Mouse (Mus musculus) kidney, adult 9 months (tissue): Measurements from ENCODE around the gene Gtf3c5.
A peak's percentile ranks its signal among the peaks of the same experiment; 100 is the strongest.

Experiments used
- DNase-seq: peaks from one replicate; pipeline ENCODE4 v3.0.0; 2022

Gtf3c5 gene

DNA sequence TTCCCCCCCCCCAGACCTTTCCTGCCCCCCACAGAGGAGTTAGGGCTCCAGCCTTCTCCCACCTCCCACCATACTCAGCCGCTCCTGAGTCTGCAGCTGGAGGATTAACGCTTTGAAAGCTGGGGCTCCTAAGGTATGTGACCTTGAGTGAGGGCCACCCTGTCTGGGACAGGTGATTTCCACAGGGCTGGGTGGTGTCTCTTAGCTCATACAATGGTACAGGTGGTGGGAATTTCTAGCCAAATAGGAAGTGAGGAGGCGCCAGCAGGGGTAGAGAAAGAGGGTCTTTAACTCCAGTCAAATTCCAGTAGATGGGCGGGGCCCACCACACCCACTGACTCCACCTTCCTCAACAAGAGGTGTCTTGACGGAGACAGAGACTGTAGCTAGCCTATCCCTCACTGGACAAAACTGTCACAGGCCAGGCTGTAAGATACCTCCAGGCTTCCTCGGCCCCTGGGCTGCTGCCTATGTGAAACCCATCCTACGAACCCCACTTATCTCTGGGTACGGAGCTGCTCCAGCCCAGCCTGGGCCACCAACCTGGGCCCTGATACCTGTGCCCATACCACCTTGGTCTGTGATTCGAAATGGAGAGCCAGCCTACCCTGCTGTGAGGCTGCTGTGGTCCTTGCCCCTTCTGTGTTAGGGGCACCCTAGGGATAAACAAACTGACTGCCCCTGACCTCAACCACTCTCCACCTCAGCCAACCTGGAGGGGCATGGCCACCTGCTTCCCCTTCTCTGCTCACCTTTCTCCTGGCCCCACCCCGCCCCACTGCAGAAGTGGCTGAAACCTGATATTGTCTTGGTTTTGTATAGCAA, 24.0 kb upstream of the Gtf3c5 start:
- DNase-seq, result no peak

DNA sequence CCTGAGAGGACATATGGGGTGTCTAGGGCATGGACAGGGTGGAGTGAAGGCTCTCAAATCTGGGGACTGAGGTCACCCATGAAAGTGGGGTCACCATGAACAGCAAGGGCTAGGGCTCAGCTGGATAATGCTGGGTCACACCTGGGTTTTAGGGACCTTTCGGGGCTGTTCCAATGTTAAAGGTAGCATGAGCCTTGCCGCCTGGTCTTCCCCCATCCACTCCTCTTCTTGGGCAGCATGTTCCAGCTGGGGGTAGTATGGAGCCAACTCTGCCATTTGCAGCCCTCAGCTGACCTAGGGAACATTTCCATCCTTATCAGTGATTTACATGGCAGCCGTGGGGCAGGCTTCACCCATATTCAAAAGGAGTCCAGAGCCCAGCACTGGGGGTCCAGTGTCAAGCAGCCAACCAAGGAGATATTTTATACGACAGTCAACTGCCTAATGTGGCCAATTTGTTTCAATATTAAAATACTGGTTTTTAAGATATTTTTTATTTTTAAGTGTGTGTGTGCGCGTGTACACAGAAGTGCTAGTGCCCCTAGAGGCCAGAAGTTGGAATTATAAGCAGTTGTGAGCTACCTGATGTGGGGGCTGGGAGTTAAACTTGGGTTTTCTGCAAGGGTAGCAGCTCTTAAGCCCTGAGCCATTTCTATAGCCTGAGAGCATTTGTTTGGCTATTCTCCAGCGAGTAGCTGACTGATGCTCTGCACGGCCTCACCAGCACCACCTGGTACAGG, 23.2 kb upstream of the Gtf3c5 start:
- DNase-seq, result no peak

DNA sequence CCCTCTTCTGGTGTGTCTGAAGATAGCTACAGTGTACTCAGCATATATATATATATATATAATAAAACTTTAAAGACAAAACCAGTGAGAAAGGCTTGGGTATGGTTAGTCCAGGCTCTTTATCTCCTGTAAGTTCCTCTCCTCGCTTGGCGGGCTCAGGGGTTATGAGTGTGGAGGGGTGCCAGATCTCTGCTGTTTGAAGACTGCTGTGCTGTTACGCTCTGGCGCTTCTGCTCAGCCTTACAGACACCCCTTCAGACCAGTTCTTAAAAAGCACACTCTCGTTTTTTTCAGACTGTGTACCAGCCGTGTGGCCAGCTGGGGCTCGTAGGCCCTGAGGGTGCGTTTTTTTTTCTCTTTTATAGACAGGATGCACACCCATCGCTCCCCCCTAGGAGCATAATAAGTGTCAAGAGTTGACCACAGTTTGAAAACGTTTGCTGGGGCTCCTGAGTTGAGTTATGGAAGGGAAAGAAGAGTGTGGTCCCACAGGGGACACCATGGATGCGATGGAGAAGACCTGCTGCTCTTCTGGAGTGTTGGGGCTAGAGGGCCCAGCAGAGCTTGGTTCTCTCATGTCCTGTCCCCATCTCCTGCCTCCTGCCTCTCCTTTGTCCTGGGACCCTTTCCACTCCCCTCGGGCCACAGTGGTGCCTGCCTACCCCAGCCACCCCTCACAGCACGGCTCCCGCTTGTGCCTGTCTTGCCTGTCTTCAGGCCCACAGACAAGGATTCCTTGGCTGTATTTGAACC, 22.4 kb upstream of the Gtf3c5 start:
- DNase-seq, result no peak

DNA sequence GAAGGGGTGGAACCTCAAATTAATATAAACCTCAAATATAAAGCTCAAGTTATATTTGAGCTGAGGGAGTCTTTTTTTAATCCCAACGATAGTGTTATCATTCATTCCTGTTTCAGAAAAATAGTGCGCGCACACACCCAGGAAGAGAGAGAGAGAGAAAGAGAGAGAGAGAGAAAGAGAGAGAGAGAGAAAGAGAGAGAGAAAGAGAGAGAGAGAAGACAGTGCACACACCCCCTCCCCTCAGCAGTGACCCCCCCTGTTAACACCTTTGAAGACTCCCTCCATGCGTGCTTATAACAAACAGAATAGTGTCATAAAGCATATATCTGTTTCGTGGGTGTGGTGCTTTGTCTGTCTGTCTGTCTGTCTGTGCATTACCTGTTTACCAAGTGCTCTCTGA, 20.0 kb upstream of the Gtf3c5 start:
- DNase-seq, result no peak

DNA sequence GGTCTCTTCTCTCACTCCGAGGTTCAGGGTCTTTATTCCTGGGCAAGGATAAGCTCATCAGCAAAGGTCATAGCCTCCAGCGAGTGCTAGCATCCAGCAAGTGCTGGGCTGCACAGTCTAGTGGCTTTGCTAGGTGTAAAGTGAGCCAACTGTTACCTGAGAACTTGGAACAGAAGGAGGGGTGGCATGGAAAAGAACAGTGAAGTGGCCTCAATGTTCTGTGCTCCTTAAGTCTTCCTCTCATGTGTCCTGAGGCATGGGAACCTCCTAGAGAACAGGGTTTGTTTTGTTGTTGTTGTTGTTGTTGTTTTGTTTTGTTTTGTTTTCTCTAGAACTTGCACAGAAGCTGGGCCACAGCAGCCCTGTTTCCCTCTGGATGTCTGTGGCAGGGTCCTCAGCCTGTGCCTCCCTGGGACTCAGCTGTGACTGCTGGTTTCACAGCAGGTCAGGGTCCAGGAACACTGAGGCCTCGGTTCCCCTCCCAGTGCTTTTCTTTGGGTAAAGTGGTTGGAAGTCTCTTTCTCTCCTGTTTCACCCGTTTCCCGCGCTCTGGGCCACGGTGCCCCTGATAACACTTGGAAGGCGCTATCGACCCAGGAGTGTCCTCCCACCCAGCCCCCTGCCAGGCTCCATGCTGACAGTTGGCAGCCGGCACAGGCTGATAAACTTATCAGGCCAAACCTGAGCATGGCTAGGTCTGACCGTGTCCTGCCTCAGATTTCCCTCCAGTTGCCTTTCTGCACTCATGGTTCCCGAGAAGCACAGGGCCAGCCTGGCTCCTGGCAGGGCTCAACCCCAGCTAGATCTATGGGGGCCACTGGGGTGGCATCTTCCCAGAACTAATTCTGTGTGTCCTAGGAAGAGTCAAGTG, 18.4 kb upstream of the Gtf3c5 start:
- no peak for DNase-seq

DNA sequence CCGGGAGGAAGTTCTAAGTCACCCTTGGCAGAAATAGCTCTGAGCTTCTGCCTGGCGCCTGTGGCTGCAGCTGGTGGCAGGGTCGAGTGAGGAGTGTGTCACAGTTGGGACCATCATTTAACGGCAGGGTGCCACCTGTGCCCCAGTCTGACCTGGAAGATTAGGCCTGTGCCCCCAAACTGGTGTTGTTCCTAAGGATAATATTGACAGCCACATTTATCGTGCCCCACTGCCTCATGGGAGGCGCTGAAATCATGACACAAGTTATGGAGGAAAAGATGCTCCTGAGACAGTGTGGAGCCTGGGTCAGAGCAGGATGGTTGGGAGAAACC, 16.0 kb upstream of the Gtf3c5 start:
- DNase-seq, result no peak

DNA sequence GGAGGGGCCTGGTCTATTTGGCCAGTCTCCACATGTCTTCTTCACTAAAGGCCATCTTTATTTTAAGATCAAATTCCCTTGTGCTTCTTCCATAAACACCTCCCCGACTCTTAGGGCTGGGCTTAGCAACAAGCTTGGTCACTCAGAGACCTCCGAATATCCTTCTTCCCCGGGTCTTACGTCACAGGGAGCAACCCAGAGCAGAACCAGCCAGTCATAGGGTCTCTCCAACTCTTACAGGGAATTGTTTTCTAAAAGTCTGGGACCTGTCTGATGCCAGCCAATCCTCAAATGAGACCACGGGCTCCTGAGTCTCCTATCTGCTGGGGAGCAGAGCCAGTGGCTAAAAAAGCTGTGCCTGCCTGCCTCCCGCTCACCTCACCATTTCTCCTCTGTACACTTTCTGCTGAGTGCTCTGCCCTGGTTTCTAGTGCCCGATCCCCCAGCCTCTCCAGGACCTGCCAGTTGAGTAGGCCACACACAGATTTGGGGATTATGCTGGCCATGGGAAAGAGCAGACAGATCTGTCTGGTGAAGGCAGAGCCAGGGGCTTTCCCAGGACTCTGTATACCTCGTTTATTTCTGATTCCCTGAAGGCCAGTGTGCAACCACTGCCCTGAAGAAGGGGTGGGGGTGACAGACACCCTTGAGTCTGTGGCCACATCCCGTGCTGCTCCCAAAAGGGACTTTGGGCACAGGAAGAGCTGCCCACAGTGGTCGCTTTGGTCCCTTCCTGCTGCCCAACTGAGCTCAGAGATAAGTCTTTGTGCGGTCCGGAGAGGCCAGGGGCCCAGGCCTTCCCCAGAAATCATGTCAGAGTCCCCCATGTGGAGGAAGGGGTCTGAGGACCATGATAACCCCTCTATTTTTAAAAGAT, 15.4 kb upstream of the Gtf3c5 start:
- DNase-seq, result no peak

DNA sequence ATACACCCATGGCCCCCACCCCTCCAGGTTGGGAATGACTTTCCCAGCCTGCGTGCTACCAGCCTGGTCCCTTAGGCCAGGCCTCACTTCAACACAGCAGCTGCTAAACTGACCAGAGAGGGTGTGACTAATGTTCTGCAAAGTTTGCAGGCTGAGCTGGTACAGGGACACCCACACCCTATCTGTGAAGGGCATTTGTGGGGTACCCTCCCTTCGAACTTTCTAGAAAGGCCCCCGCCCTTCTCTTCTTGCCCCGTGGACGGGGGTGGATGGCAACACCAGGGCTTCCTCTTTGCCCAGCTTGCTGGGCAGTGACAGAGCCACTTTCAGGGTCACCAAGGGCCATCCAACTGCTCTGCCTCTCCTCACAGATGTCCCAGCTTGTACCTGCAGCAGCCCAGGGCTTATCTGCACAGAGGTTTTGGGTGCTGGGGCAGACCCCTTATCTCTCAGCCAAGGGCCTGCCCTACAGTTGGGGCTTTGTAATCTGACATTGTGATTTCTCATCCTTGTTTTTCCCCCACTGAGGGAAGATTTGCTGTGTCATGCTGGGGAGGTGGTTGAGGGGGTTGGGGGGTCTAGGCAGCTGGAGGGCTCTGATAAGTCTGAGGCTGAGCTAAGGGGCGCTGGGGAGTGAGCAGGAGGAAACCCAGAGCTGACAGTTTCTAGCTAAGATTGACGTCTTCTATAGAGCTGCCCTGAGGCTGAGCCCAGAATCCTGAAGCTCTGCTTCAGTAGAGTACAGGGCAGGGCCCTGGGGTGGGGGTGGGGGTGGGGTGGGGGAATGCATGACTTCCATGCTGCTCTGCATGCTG, 14.4 kb upstream of the Gtf3c5 start:
- no peak for DNase-seq

DNA sequence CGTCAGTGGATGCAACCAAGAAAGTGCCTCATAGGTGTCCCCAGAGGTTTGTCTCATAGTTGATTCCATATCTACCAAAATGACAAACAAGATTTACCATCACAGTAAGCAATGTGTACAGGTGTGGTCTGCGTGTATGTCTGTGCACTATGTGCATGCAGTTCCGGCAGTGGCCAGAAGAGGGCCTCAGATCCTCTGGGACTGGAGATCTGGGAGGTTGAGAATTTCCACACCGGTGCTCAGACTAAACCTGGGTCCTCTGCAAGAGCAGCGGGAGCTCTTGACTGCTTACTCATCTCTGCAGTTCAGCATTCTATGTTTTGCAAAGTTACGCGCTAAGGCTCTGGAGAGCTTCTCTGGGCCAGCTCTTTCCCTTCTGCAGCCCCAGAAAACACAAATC, 13.4 kb upstream of the Gtf3c5 start:
- no peak for DNase-seq

DNA sequence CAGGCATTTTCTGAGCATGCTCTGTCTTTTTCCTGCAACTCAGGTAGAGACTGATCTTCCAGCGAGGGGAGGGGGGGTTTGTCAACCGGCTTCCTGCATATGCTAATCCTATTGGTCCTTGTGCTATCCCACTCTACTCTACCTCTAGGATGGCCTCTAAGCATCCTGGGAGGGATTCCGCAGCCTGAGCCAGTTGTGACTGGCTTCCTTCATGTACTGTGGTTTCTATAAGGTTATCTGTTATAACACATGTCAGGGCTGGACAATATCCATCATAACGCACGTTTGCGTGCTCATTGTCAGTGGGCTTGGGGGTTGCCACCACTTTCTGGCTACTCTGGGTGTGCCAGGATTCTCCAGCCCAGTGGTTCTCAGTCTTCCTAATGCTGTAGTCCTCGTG, 12.5 kb upstream of the Gtf3c5 start:
- no peak for DNase-seq

DNA sequence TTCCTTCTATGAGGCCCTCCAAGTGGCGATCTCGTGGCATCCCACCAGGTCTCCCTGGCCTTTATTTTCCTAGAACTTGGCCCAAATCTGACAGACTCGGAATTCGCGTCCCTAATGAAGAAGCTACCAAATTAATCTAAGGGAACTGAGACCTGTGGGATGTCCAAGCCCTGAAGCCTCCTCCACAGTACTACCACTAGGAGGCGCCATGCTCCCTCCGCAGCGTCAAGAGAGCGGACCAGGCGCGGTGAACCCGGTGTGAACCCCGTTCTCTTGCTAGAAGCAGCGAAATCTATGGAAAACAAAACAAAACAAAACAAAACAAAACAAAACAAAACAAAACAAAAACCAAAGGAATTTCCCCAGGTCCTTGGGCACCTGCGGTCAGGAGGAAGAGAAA, 9.3 kb upstream of the Gtf3c5 start:
- peak; percentile 68 for DNase-seq

DNA sequence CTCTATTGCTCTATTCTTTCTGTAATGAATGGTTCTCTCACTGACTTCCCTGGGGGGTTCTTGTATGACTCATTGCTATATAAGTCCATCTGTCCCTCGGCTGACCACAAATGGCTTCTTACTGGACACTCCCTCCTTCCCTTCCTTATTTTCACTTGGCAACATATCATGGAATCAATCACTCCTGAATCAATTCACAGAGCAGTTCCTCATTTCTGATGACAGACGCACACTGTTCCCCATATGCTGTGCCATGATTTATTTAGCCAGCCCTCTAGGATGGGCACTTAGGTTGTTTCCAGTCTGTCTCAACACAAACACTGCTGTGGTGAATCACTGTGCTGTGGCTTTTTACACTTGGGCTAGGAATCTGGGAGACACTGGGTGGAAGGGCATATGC, 7.9 kb upstream of the Gtf3c5 start:
- no peak for DNase-seq

DNA sequence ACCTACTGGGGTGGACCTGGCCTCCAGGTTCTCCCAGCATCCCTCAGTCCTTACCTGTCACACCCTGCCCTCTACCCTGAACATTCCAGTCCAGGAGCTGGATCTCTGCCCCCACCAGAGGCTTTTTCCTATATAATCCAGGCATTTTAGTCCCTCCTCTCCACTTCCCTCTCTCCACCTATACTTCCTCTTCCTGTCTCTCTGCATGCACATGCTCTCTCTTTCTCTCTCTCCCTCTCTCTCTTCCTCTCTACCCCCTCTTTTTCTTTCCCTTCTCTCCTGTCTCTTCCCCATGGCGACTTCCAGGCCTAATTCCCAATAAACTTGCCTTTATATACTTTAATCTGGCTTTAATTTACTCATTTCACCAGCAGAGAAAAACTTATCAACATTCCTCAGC, 5.0 kb upstream of the Gtf3c5 start:
- DNase-seq, result no peak

DNA sequence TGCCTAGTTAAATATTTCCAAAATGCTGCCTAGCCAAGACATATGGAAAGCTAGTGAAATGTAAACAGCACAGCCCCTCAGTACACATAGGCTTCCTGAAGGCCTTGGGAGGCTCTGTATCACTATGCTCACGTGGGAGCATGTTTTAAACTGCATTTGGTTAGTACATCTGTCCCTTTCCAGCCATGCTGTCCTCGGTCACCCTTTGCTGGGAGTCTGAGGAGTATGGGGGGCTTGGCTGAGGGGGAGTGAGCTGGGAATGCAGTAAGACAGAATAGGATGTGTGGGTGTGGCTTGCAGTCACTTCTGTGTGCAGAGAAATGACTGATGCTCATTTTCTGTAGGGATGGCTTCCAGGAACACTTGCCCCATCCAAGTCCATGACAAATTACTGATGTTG, 2.2 kb upstream of the Gtf3c5 start:
- no peak for DNase-seq

DNA sequence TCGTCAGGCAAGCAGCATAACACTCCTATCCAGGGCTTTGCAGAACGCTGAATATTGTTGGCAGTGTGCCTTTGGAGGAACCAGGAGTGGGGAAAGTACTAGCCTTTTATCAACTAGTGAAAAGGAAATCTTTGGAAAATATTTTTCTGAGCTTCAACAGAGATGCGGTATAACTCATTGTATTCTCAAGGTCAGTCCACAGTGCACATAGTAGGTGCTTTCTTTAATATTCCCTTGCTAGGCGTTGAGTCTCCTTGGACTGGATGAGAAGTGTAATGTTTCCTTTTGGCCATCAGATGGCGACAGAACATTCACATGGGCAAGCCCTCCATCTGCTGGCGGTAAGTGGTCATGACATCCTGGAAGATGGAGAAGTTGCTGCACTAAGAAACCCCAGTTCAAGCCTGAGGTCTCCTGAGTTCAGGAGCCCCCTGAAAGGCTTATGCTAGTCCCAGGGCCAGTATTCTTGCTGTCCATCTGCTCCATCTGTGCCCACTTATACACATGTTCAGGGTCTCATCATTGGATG, 1.6 kb upstream of the Gtf3c5 start:
- DNase-seq, result peak; percentile 89

DNA sequence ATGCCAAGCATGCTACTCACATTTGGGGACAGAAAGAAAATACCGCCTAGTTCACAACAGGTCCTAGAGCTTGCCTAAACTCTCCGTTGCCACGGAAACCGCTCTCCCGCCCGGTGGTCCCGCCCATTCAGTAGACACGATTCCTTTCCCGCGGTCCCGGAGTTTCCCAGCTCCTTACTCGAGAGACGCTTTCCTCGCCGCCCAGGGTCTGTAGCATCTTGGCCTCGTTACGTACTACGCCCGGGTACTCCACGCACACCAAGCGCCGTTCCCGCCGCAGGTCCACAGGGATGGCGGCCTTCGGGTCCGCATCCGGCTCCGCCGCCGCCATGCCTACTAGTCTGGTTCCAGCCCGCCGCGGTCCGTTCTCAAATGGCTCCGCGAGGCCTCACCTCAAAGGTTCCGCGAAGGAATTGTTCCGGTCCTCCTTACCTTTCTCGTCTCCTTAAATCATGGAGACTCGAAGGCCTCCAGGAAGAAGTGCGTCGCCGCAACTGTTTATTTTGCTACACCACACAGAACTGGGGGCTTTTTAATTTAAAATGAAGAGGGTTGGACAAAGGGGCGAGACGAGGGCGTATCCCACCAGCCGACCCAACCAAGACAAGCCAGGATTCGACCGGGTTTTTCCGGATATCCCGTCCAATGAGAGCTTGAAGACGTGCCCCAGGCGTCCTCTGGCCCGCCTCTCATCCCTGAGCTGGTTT, 751 bp downstream of the Gtf3c5 start:
- DNase-seq, result peak; percentile 92

DNA sequence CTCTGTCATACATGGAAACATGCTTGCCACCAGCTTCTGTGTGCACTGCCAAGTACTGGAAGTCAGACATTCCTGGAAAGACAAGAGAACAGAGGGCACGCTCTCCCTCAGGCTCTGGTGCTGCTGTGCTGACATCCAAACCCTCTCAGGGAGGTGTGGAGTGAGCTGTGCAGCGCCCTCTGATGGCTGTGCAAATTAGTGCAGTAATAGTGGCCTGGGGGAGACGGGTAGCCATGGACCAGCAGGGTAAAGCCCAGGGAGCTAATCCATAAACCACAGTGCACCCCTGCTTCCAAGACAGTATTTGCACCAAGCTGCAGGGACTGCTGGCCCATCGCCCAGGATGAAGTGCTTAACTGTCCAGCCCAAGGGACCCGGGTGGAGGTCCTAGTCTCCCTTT, 5.5 kb downstream of the Gtf3c5 start:
- DNase-seq, result peak; percentile 19

DNA sequence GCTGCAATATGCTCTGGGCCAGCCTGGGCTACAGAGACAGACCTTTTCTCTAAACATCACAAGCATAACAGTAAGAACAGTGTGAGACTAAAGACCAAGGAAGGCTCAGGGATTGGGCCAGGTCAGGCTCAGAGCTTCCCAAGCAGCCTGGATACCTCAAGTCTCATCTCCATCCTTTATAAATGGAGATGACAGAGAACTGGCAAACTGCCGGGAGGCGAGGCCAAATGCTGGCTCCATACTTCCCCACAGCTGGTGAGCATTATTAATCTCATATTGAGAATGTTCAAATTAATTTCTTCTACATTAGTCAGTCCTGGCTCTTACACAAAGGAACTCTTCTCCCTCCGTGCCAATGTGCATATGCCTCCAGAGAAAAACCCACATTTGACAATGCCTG, 6.7 kb downstream of the Gtf3c5 start:
- no peak for DNase-seq

DNA sequence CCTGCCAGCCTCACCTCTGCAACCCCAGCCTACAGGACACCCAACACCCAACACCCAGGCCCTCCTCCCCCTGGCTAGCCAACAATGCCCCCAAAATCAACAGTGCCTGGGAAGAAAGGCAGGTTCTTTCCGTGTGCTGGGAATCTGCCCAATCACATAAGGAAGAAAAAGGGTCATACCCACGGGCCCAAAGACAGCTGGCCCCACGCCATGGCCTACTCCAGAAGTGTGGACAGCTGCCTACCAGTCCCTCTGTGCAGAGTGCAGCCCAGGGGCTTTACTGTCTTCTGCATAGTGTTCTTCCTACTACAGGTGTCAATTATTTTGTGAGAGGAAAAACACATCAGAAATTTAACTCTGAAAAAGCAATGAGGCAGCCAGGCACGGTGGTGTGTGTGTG, 8.2 kb downstream of the Gtf3c5 start:
- DNase-seq, result no peak

DNA sequence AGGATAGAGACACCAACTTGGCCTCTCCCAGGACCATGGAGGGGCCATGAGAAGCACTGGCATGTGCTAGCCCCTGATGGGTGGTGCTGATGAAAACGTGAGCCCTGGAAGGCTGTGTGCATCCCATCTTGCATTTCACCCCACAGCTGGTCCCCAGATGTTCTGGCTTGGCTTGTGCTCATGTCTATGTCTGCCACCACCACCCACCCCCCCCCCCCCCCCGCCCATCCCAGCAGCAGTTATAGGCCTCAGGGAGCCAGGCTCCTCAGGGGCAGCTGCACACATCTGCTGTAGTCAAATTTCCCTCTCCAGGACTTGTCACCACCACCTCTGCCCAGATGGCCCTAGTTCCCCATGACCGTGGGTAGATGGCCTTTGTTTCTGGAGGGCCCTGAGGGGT, 13.6 kb downstream of the Gtf3c5 start:
- no peak for DNase-seq
